Mouse (Mus musculus) retina, postnatal 1 day (tissue): ENCODE measurements around the gene Traf5.

ENCODE experiments used
- DNase-seq: peaks from one replicate; pipeline ENCODE4 v3.0.0-alpha.2; 2012

Gene Traf5

GRCm38 (mm10) chr1:192061666-192062306 lies 30.6 kb downstream of the Traf5 start:
- DNase-seq, result no peak

- no peak for DNase-seq
Observed at GRCm38 (mm10) chr1:192058911-192059310, 33.4 kb downstream of the Traf5 start.

GRCm38 (mm10) chr1:192053726-192054125 lies 38.6 kb downstream of the Traf5 start:
- DNase-seq, result no peak

GRCm38 (mm10) chr1:192052986-192053385 lies 39.4 kb downstream of the Traf5 start:
- DNase-seq, result no peak

GRCm38 (mm10) chr1:192052461-192052860 lies 39.9 kb downstream of the Traf5 start:
- no peak for DNase-seq

- DNase-seq, result no peak
Observed at GRCm38 (mm10) chr1:191999022-191999421, 93.3 kb downstream of the Traf5 start.

GRCm38 (mm10) chr1:191996621-191997185 lies 95.7 kb downstream of the Traf5 start:
- DNase-seq, result no peak

GRCm38 (mm10) chr1:191995916-191996315 lies 96.4 kb downstream of the Traf5 start:
- DNase-seq, result no peak

GRCm38 (mm10) chr1:191995488-191995887 lies 96.9 kb downstream of the Traf5 start:
- DNase-seq, result peak; percentile 71

- no peak for DNase-seq
Observed at GRCm38 (mm10) chr1:191994476-191994875, 97.9 kb downstream of the Traf5 start.

GRCm38 (mm10) chr1:191992040-191992780 lies 100.1 kb downstream of the Traf5 start:
- no peak for DNase-seq

GRCm38 (mm10) chr1:191989994-191990393 lies 102.4 kb downstream of the Traf5 start:
- peak; percentile 98 for DNase-seq

GRCm38 (mm10) chr1:191989060-191989459 lies 103.3 kb downstream of the Traf5 start:
- no peak for DNase-seq

- no peak for DNase-seq
Observed at GRCm38 (mm10) chr1:191988646-191989045, 103.7 kb downstream of the Traf5 start.

GRCm38 (mm10) chr1:191987481-191987769 lies 104.9 kb downstream of the Traf5 start:
- DNase-seq, result no peak

GRCm38 (mm10) chr1:191986674-191987480 lies 105.5 kb downstream of the Traf5 start:
- no peak for DNase-seq

- DNase-seq, result peak; percentile 96
Observed at GRCm38 (mm10) chr1:191981426-191982102, 110.8 kb downstream of the Traf5 start.

GRCm38 (mm10) chr1:191977187-191977586 lies 115.2 kb downstream of the Traf5 start, which contains the start of gene Rd3:
TSS of gene Rd3 (plus strand) at chr1:191977370.
- peak; percentile 95 for DNase-seq

GRCm38 (mm10) chr1:191974509-191975405 lies 117.6 kb downstream of the Traf5 start:
- no peak for DNase-seq

GRCm38 (mm10) chr1:191969939-191970338 lies 122.4 kb downstream of the Traf5 start:
- no peak for DNase-seq

- peak; percentile 89 for DNase-seq
Observed at GRCm38 (mm10) chr1:191964773-191965481, 127.4 kb downstream of the Traf5 start.
